Mouse (Mus musculus) gonadal fat pad, adult 2 months (tissue): ENCODE results near the gene Hnrnpc. TPM values are rescaled to one million over a fixed set of nuclear protein-coding genes. Genes with fewer than 3 reads are reported as not detected.
A peak's percentile ranks its signal among the peaks of the same experiment; 100 is the strongest.

Experiments
- DNase-seq: peaks from one replicate; pipeline ENCODE4 v3.0.0-alpha.2; 2012; ENCODE audit warnings: low read depth
- polyA plus RNA-seq: library from polyadenylated mRNA; depleted of rRNA; stranded (reverse); fragments of >200 nt; gene quantifications from 2 replicates; pipeline ENCODE4 v1.2.3, GENCODE M21; 2012; rRNA removed

The Hnrnpc gene
- 62.5 and 71.6 TPM in 2 replicates for polyA plus RNA-seq

GRCm38 (mm10) chr14:52103856-52104676 is at the start of gene Hnrnpc:
Hnrnpc (minus strand) TSS chr14:52104028.
- DNase-seq, result peak; percentile 100

- DNase-seq, result no peak
Observed at GRCm38 (mm10) chr14:52152613-52153012, 48.8 kb upstream of the Hnrnpc start.

- DNase-seq, result no peak
Observed at GRCm38 (mm10) chr14:52152179-52152578, 48.4 kb upstream of the Hnrnpc start.

DNA sequence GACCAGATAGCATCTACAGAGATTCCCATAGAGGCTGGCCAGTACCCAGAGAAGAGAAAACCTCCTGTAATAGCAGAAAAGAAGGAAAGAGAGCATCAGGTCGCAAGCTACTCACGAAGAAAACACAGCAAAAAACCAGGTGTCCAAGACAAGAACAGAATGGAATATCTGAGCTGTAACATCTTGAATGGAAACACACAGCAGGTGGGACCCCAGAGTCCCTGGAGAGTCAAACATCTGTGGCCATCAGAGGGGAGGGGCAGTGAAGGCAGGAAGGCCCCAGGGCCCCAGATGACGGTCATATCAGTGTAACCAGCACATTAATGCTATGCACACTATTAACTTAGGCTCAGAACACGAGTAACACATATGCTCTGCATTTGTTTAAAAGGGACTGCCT is 46.1 kb upstream of the Hnrnpc start:
- DNase-seq, result no peak

DNA sequence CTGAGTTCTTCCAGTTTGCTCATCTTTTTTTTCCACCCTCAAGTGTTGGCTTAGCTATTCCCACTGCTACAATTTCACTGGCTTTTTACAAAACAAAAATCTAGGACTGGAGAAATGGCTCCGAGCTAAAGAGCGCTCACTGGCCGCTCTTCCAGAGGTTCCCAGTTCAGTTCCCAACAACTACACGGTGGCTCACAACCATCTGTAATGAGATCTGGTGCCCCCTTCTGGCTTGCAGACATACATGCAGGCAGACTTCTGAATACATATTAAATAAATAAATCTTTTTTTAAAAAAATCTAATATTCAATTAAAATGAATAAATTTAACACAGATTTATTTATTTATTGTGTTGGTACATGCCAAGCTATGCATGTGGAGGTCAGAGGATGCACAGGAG is 42.7 kb upstream of the Hnrnpc start:
- no peak for DNase-seq

GRCm38 (mm10) chr14:52144165-52144564 is 40.3 kb upstream of the Hnrnpc start:
- no peak for DNase-seq

- DNase-seq, result no peak
Observed at GRCm38 (mm10) chr14:52141445-52142127, 37.8 kb upstream of the Hnrnpc start.

DNA sequence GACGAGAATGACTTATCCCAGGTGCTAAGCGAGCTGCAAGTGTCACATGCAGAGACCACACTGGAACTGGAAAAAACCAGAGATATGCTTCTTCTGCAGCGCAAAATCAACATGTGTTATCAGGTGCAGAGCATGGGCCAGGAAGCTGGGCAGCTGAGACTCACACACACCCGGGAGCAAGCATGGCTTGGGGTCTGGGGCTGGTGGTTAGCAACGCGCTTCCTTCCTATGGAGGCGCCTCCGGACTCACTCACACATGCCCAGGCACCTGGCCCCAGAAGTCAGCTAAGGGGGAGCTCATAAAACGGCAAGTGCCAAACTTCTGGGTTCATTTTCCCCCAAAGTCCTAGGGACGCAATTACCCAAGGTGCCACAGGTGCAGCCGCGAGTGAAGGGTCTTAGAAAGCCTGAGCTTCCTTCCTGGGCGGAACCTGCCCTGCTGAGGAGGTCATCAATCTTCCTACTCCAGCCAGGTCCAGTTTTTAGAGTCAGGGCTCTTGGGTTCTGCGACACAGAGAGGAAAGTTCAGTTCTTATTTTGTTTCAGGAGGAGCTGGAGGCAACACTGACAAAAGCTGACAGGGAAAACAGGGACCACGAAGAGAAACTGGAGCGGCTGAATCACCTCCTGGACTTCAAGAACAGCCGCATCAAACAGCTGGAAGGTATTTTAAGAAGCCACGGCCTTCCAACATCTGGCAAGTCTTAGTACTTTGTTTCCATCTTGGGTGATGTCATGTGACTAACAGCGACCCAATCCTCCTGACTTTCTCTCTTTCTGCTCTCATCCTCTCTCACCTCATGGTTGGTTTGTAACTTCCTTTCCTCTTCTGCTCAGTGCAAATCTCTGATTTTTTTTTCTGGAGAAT is 37.0 kb upstream of the Hnrnpc start:
- no peak for DNase-seq

GRCm38 (mm10) chr14:52133584-52133983 is 29.8 kb upstream of the Hnrnpc start:
- DNase-seq, result peak; percentile 62

DNA sequence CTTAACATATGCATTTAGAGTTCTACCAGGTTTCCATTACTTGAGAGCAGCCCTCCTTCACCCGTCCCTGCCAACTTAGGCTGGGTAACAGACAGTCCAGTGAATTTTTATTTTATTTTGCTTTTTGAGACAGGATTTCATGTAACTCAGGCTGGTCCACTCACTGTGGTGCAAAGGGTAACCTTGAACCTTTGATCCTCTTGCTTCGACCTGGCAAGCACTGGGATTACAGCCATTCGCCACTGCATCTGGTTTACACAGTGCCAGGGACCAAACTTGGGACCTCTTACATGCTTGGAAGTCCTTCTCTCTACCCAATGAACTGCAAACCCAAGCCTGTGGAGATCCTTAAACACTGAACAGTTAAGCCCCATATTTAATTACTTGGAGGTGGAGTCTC is 20.8 kb upstream of the Hnrnpc start:
- DNase-seq, result no peak

DNA sequence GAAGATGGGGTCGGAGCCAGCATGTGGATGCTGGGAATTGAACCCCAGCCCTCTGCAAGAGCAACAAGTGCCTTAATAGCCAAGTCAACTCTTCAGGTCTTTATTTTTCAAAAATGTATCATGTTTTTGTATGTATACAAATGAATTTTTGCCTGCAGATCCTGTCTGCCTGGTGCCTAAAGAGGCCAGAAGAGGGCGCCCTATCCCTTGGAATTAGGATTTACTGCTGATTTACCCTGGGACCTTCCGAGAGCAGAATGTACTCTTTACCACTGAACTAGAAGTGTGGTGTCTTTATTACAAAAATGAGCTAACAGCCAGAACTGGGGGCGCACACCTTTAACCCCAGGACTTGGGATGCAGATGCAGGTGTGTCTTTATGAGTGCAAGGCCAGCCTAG is 20.1 kb upstream of the Hnrnpc start:
- DNase-seq, result no peak

DNA sequence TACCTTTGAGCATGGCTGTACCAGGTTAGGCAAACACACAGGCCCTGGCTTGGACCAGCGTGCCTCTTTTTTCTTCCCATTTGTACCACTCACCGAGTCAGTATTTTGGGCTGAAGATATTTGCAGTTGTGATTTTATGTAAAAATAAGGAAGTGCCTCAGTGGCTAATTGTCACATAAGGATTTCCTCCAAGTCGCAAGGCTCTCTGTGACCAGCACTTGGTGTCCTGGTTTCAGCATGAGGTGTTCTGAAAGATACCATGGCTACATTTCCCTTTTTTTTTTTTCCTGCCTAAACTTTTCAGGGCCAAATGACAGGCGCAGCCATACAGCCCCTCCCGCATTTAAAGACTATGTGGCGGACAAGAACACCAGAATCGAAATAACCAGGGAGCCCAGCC is 16.3 kb upstream of the Hnrnpc start:
- no peak for DNase-seq

GRCm38 (mm10) chr14:52118823-52119608 is 15.2 kb upstream of the Hnrnpc start:
- DNase-seq, result no peak

DNA sequence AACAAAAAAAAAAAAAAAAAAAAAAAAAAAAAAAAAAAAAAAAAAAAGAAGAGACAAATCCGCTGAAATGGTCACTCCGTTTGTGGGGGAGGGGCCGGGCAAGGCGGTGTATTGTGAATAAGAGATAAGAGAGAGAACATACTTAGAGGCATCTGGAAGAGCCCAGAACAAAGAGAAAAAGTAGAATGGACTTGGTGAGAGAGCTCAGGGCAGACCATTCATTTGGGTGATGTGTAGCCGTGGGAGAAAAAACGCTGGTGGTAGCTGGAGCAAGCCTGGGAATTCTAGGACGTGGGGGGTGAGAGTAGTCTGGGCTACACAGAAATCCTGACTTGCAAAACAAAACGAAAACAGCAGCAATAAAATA is 14.6 kb upstream of the Hnrnpc start:
- no peak for DNase-seq

- no peak for DNase-seq
Observed at GRCm38 (mm10) chr14:52117241-52117640, 13.4 kb upstream of the Hnrnpc start.

DNA sequence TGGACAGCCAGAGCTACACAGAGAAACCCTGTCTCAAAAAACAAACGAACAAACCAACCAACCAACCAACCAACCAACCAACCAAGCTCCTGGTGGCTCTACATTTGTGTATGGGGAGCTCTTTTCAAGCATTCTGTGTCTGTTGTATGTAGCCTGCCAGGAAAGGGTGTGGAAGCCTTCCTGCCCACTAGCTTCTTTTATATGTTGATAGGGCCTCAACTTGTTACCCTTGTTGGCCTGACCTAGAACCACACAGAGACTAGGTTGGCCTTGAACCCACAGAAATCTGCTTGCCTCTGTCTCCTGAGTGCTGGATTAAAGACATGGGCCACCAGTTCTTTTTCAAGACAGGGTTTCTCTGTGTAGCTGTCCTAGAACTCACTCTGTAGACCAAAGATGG is 10.3 kb upstream of the Hnrnpc start:
- DNase-seq, result no peak

DNA sequence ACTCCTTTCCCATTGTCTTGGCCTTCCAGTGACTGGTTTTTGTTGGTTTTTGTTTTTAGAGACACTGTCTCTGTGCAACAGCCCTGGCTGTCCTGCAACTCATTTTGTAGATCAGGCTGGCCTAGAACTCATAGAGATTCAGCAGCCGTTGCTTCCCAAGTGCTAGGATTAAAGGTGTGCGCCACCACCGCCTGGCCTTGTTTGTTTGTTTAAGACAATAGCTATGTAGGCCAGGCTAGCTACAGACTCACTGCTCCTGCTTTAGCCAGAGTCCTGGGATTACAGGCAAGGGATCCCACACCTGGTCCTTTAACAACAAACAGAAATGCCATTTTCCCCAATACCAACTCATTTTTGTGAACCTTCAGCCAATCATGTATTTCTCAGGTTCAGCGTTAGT is 6.5 kb upstream of the Hnrnpc start, which contains the start of gene Rpgrip1:
Gene Rpgrip1 (plus strand): TSS at position 359 of the 400 bp plus-strand sequence.
- DNase-seq, result no peak

GRCm38 (mm10) chr14:52108025-52108424 is 4.2 kb upstream of the Hnrnpc start:
- no peak for DNase-seq

- DNase-seq, result peak; percentile 97
Observed at GRCm38 (mm10) chr14:52106741-52107140, 2.9 kb upstream of the Hnrnpc start.

DNA sequence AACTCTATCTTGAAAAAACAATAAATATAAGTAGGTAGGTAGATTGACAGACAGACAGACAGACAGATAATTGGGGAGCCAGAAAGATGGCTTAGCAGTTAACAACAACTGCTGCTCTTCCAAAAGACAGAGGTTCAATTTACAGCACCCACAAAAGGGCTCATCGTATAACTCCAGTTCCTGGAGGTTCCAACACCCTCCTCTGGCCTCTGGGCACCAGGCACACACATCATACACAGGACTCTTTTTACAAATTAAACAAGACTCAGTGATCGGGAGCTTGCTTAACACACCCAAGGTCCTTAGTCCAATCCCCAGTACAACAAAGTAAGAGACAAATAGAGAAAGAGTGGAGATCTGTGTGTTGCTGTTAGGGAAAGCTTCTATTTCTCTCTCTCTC is 1.5 kb upstream of the Hnrnpc start:
- no peak for DNase-seq

GRCm38 (mm10) chr14:52104677-52105285 is 953 bp upstream of the Hnrnpc start:
- DNase-seq, result no peak
